11 mouse cellular contexts compared by ENCODE assay signal in genomic region chr11:109419961-109420566, GRCm38 (mm10). TPM values are rescaled to one million over a fixed set of nuclear protein-coding genes. Genes with fewer than 3 reads are reported as not detected.
DNase-seq lines count a peak whose midpoint lies in the region; ATAC-seq and TF ChIP-seq lines count a peak whose summit lies in the region.
"Had no signal": no experiment of that assay in that cellular context is flagged by ENCODE, and none has a peak within 500 bp of the region (broad histone marks: within the 10 kb centered on the region; RNA-seq: fewer than 3 reads in every experiment).

No protein-coding gene starts in this region.

- no peak for DNase-seq in heart, postnatal 36 days
- DNase-seq in G1E (ENCODE audit: low spot score) = peak; percentile 65
- peak; percentile 28 to 75 for DNase-seq in spleen, postnatal 10 days (ENCODE audit: low spot score in 2 of 2)
- DNase-seq in cerebellum, postnatal 14 days = no peak
- no peak for DNase-seq in right cerebral cortex, postnatal 4 days

- 42% methylated on average over 16 of the region's 16 CpGs for WGBS in heart, embryonic 13.5 days
- WGBS in liver, embryonic 15.5 days (ENCODE audit: insufficient replicate concordance) = 20% methylated on average over 16 of the region's 16 CpGs
- WGBS in forebrain, embryonic 15.5 days = 42% methylated on average over 16 of the region's 16 CpGs

- intact Hi-C loops in heart, postnatal 36 days (cut with DNase I) = no loop called here

- peaks cover 3% of the 10 kb centered on the region for H3K27me3 ChIP-seq in heart, embryonic 13.5 days (replicated peaks)
- H3K27me3 ChIP-seq in G1E (ENCODE audit: insufficient read depth, low read length) = no peaks in the 10 kb centered on the region; the same call in 1 of the 2 replicates
- no peaks in the 10 kb centered on the region for H3K27me3 ChIP-seq in liver, embryonic 15.5 days
- no peaks in the 10 kb centered on the region for H3K27me3 ChIP-seq in forebrain, embryonic 15.5 days
- H3K27me3 ChIP-seq: neural tube, embryonic 12.5 days had no signal

- H3K4me1 ChIP-seq in heart, embryonic 13.5 days = no peaks in the 10 kb centered on the region
- H3K4me1 ChIP-seq in G1E (ENCODE audit: insufficient read depth, low read depth, low read length) = peaks cover 59% of the 10 kb centered on the region
- peaks cover 20% of the 10 kb centered on the region for H3K4me1 ChIP-seq in liver, embryonic 15.5 days (replicated peaks)
- H3K4me1 ChIP-seq in forebrain, embryonic 15.5 days = peaks cover under 1% of the 10 kb centered on the region; the same call in 1 of the 2 replicates
- H3K4me1 ChIP-seq: neural tube, embryonic 12.5 days had no signal

- peak overlapping the region; percentile 52 for H3K4me2 ChIP-seq in heart, embryonic 13.5 days
- peak overlapping the region; percentile 39 for H3K4me2 ChIP-seq in liver, embryonic 15.5 days
- no peak overlapping the region for H3K4me2 ChIP-seq in forebrain, embryonic 15.5 days (replicated peaks)
- H3K4me2 ChIP-seq: embryonic facial prominence, embryonic 12.5 days; neural tube, embryonic 12.5 days had no signal

- H3K36me3 ChIP-seq in heart, embryonic 13.5 days = no peaks in the 10 kb centered on the region
- H3K36me3 ChIP-seq in G1E (replicated peaks) = no peaks in the 10 kb centered on the region
- H3K36me3 ChIP-seq in liver, embryonic 15.5 days (replicated peaks) = no peaks in the 10 kb centered on the region
- H3K36me3 ChIP-seq in forebrain, embryonic 15.5 days = no peaks in the 10 kb centered on the region
- H3K36me3 ChIP-seq: embryonic facial prominence, embryonic 12.5 days; neural tube, embryonic 12.5 days had no signal

- no peak overlapping the region for H3K4me3 ChIP-seq in heart, embryonic 13.5 days
- peak overlapping the region; percentile 69 for H3K4me3 ChIP-seq in G1E (ENCODE audit: low read depth, low read length)
- H3K4me3 ChIP-seq in liver, embryonic 15.5 days (replicated peaks) = no peak overlapping the region
- H3K4me3 ChIP-seq in forebrain, embryonic 15.5 days = no peak overlapping the region
- H3K4me3 ChIP-seq: embryonic facial prominence, embryonic 12.5 days; neural tube, embryonic 12.5 days had no signal

- 0 out of 2 replicates have a peak overlapping the region, but pooled peaks have one; percentile 3 for H3K9ac ChIP-seq in heart, embryonic 13.5 days
- no peak overlapping the region for H3K9ac ChIP-seq in liver, embryonic 15.5 days
- no peak overlapping the region for H3K9ac ChIP-seq in forebrain, embryonic 15.5 days (replicated peaks)
- H3K9ac ChIP-seq: embryonic facial prominence, embryonic 12.5 days; neural tube, embryonic 12.5 days had no signal

- no peak for TF ChIP-seq CTCF in G1E (IDR thresholded peaks at IDR 0.05; ENCODE audit: low read depth, low read length)

- H3K27ac ChIP-seq in heart, embryonic 13.5 days (replicated peaks) = no peak overlapping the region
- no peak overlapping the region for H3K27ac ChIP-seq in liver, embryonic 15.5 days (replicated peaks)
- H3K27ac ChIP-seq in forebrain, embryonic 15.5 days (replicated peaks) = no peak overlapping the region
- H3K27ac ChIP-seq: embryonic facial prominence, embryonic 12.5 days; neural tube, embryonic 12.5 days had no signal

- ATAC-seq in heart, embryonic 13.5 days (ENCODE audit: extremely low read depth, insufficient number of reproducible peaks, low FRiP score, low TSS enrichment) = no peak
- ATAC-seq in G1E (ENCODE audit: extremely low read depth, insufficient number of reproducible peaks, low FRiP score, poor library complexity, severe bottlenecking) = peak; percentile 65
- ATAC-seq in liver, embryonic 15.5 days (ENCODE audit: insufficient read depth) = no peak
- no peak for ATAC-seq in forebrain, embryonic 15.5 days (replicated peaks)

- H3K9me3 ChIP-seq in heart, embryonic 13.5 days = 0 out of 2 replicates have a peak, but pooled peaks cover 6% of the 10 kb centered on the region
- H3K9me3 ChIP-seq in G1E (replicated peaks) = peaks cover 4% of the 10 kb centered on the region
- no peaks in the 10 kb centered on the region for H3K9me3 ChIP-seq in liver, embryonic 15.5 days (replicated peaks)
- no peaks in the 10 kb centered on the region for H3K9me3 ChIP-seq in forebrain, embryonic 15.5 days
- H3K9me3 ChIP-seq: embryonic facial prominence, embryonic 12.5 days had no signal

RNA-seq across cellular contexts. Expression of gene Amz2, which starts 5.7 kb away (rescaled TPM):
- polyA plus RNA-seq in heart, embryonic 13.5 days (2015; fragmentation: Nextera tagmentation; extraction: Ambion mirVana) = 33.4 and 38.1 TPM in 2 replicates
- 10 to 100 TPM; 51.9 to 56.7 TPM for total RNA-seq in heart, postnatal 36 days (2021)
- total RNA-seq in G1E (2014; fragmentation: Nextera tagmentation) (106 and 127 TPM in 2 replicates), G1E (2017) (94.9 and 114 TPM in 2 replicates)
- polyA plus RNA-seq in G1E (2012) = 9.8 and 17.3 TPM in 2 replicates
- 10.8 and 11.1 TPM in 2 replicates for polyA plus RNA-seq in liver, embryonic 15.5 days (2015; fragmentation: Nextera tagmentation; extraction: Ambion mirVana)
- polyA plus RNA-seq in forebrain, embryonic 15.5 days (2015; fragmentation: Nextera tagmentation; extraction: Ambion mirVana) = 67.3 and 72.6 TPM in 2 replicates

RNA-seq across cellular contexts. Expression of gene 9930022D16Rik, which starts 6.3 kb away (rescaled TPM):
- polyA plus RNA-seq in heart, embryonic 13.5 days (2015; fragmentation: Nextera tagmentation; extraction: Ambion mirVana) = 0.05 TPM in 1 of 2 replicates, not detected in the other
- not detected for total RNA-seq in heart, postnatal 36 days (2021)
- total RNA-seq in G1E (2014; fragmentation: Nextera tagmentation) (0.63 TPM in 1 of 2 replicates, not detected in the other), G1E (2017) (0.44 and 0.52 TPM in 2 replicates)
- polyA plus RNA-seq in G1E (2012) = not detected in 2 replicates
- polyA plus RNA-seq in liver, embryonic 15.5 days (2015; fragmentation: Nextera tagmentation; extraction: Ambion mirVana) = not detected in 2 replicates
- not detected in 2 replicates for polyA plus RNA-seq in forebrain, embryonic 15.5 days (2015; fragmentation: Nextera tagmentation; extraction: Ambion mirVana)
- polyA plus RNA-seq: embryonic facial prominence, embryonic 12.5 days; large intestine, adult 2 months; neural tube, embryonic 12.5 days had no signal

RNA-seq across cellular contexts. Expression of gene Arsg, which starts 53.1 kb away (rescaled TPM):
- polyA plus RNA-seq in heart, embryonic 13.5 days (2015; fragmentation: Nextera tagmentation; extraction: Ambion mirVana) = 3.8 and 3.9 TPM in 2 replicates
- 1 to 10 TPM; 1.4 to 1.9 TPM for total RNA-seq in heart, postnatal 36 days (2021)
- 6.1 and 8.8 TPM in 2 replicates for total RNA-seq in G1E (2014; fragmentation: Nextera tagmentation)
- total RNA-seq in G1E (2017) = 2.0 and 3.3 TPM in 2 replicates
- 0.58 and 1.0 TPM in 2 replicates for polyA plus RNA-seq in G1E (2012)
- polyA plus RNA-seq in liver, embryonic 15.5 days (2015; fragmentation: Nextera tagmentation; extraction: Ambion mirVana) = 3.4 and 3.7 TPM in 2 replicates
- 4.0 and 6.0 TPM in 2 replicates for polyA plus RNA-seq in forebrain, embryonic 15.5 days (2015; fragmentation: Nextera tagmentation; extraction: Ambion mirVana)

RNA-seq across cellular contexts. Expression of gene Slc16a6, which starts 53.3 kb away (rescaled TPM):
- polyA plus RNA-seq in heart, embryonic 13.5 days (2015; fragmentation: Nextera tagmentation; extraction: Ambion mirVana) = 9.6 and 9.7 TPM in 2 replicates
- total RNA-seq in heart, postnatal 36 days (2021) = 1 to 10 TPM; 5.5 to 7.4 TPM
- total RNA-seq in G1E (2014; fragmentation: Nextera tagmentation) (95.0 and 101 TPM in 2 replicates), G1E (2017) (18.9 and 20.4 TPM in 2 replicates)
- polyA plus RNA-seq in G1E (2012) = 32.4 and 37.1 TPM in 2 replicates
- 38.9 and 39.1 TPM in 2 replicates for polyA plus RNA-seq in liver, embryonic 15.5 days (2015; fragmentation: Nextera tagmentation; extraction: Ambion mirVana)
- 3.7 and 5.1 TPM in 2 replicates for polyA plus RNA-seq in forebrain, embryonic 15.5 days (2015; fragmentation: Nextera tagmentation; extraction: Ambion mirVana)

RNA-seq across cellular contexts. Expression of gene Gna13, which starts 57.4 kb away (rescaled TPM):
- 17.8 and 18.6 TPM in 2 replicates for polyA plus RNA-seq in heart, embryonic 13.5 days (2015; fragmentation: Nextera tagmentation; extraction: Ambion mirVana)
- 10 to 100 TPM; 33.7 to 34.2 TPM for total RNA-seq in heart, postnatal 36 days (2021)
- total RNA-seq in G1E (2014; fragmentation: Nextera tagmentation) (93.2 and 98.1 TPM in 2 replicates), G1E (2017) (80.4 and 87.2 TPM in 2 replicates)
- polyA plus RNA-seq in G1E (2012) = 29.6 and 43.3 TPM in 2 replicates
- 13.3 and 14.7 TPM in 2 replicates for polyA plus RNA-seq in liver, embryonic 15.5 days (2015; fragmentation: Nextera tagmentation; extraction: Ambion mirVana)
- polyA plus RNA-seq in forebrain, embryonic 15.5 days (2015; fragmentation: Nextera tagmentation; extraction: Ambion mirVana) = 17.4 and 18.5 TPM in 2 replicates

Comparison
In these comparisons a context has a peak if more than half of its experiments do, and no peak if none do; other contexts are left out.
1. DNase-seq: peak in G1E (single experiment) and spleen, postnatal 10 days (2 of 2); none in heart, postnatal 36 days (0 of 2), cerebellum, postnatal 14 days (0 of 2) and right cerebral cortex, postnatal 4 days (single experiment).